Mouse (Mus musculus) spleen, postnatal 14 days (tissue): ENCODE data around the gene Ildr1.

ENCODE experiments used
- DNase-seq, 2 experiments: peaks; one replicate each; pipeline ENCODE4 v3.0.0; 2021 to 2022; ENCODE audit warnings: low spot score in 2 of 2

Ildr1 gene

DNA sequence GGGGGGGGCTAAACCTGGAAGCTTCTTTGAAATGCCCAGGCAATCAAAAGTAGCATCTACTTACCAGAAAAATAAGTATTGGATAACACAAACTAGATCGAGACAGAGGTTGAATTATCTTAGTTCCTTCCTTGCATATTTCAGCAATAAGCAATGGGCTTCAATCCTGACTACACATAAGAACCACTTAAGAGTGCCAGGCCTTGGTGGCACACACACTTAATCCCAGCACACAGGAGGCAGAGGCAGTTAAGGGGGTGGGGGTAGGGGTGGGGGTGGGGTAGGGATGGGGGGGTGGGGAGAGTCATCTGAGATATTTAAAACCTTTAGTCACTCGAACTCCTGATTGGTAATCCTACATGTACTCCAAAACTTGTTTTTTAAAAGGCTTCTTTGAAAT, 77.5 kb downstream of the Ildr1 start:
- DNase-seq: no peak

DNA sequence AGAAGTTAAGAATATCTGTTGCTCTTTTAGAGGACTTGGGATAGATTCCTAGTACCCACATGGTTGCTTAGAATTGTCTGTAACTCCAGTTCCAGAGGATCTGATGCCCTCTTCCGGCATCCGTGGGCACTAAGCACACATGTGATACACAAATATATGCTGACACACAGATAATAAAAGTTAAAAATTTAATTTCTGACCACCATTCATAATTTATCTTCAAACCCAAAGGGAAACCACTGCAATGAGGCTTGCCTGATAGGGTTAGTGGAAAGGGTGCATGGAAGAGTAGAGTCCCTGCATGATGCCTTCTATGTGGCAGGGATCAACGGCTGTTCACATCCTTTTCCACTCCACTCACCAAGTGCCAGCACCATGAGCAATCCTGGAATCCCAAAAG, 77.9 kb downstream of the Ildr1 start:
- no peak for DNase-seq

DNA sequence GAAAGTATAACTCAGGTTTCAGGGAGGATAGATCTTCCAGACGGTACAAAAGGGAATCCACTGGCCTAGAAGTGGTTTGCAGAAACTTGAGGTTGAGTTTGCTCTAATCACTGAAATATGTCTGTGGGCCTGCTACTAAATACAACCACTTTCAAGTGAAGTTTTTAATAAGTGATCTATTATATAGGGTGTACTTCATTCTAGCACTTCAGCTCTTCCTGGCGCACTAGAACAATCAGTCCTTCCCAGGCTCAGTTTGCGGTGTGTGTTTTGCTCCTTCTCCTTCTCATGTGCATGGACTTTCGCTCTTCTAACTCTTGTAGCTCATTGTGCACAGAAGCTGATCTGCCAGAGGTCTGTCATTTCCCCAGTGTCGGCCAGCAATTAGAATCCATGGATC, 79.2 kb downstream of the Ildr1 start:
- no peak for DNase-seq

GRCm38 (mm10) chr16:36775658-36776057, 81.9 kb downstream of the Ildr1 start:
- no peak for DNase-seq
